Mouse (Mus musculus): ENCODE results near the gene Hoxa2. TPM values are rescaled to one million over a fixed set of nuclear protein-coding genes. Genes with fewer than 3 reads are reported as not detected.

Gene Hoxa2
- total and polyA plus RNA-seq, 3 experiments, result not detected

DNA sequence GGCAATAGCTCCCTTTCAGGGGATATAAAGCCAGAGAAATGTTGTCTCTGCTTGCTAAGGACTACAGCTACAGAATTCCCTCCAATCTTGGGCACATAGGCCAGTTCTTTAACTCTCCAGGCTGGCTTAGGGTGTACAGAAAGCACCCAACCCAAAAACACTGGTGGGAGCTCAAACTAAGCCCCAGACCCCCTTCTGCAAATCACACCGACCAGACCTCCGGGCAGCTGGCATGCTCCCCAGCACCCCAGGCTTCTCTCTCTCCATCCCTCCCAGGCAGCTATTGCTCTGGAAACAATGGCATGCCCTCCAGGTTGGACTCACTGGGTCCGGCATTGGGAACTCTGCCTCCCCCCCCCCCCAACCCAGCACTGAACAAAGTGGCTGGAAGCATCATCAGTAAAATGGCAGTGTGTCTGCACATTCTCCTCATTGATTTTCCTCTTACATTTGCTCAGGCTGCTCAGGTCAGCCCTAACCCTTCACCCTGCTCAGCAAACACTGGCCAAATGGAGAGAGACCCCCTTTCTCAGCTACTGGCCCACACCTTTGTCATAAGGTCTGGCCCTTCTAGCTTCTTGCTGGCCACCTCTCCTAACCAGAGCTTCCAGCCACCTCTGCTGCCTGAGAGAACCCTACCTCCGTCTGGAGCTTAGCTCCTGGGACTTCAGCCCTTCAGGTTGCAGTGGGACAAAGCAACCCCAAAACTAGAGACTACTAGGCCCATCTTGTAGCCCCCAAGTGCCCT is 14.5 kb upstream of the Hoxa2 start:
- Histone ChIP-seq H3K27me3 (ENCODE audit: control insufficient read depth in 1 of 2, insufficient read depth in 2 of 2, low read length in 2 of 2) (no peaks in the 10 kb centered on the region), H3K4me3 (ENCODE audit: control insufficient read depth in 1 of 2, insufficient read depth in 1 of 2, low read depth in 2 of 2, low read length in 2 of 2) (no peak overlapping the region), H3K79me2 (ENCODE audit: control insufficient read depth, insufficient read depth, low read length, poor library complexity) (no peaks in the 10 kb centered on the region), H3K4me1 (ENCODE audit: control insufficient read depth in 1 of 2, insufficient read depth in 2 of 2, low read length in 2 of 2) (no peaks in the 10 kb centered on the region), H3K36me3 (ENCODE audit: control insufficient read depth in 1 of 2, insufficient read depth in 2 of 2, low read length in 2 of 2) (no peaks in the 10 kb centered on the region), H3K27ac (ENCODE audit: control insufficient read depth, low read depth, low read length) (no peak overlapping the region), H3K9ac (ENCODE audit: control insufficient read depth, low read depth, low read length, poor library complexity, severe bottlenecking) (no peak overlapping the region), H3K9me3 (replicated peaks; ENCODE audit: insufficient read depth, low read length) (no peaks in the 10 kb centered on the region)
- DNase-seq (ENCODE audit: low read depth, low spot score), result no peak
- no peak for TF ChIP-seq ZMIZ1 (IDR thresholded peaks at IDR 0.05; ENCODE audit: low read depth, low read length)
- no peak for TF ChIP-seq POLR2AphosphoS5 (IDR thresholded peaks at IDR 0.05; ENCODE audit: borderline replicate concordance, low read depth, low read length)
- TF ChIP-seq MAZ (IDR thresholded peaks at IDR 0.05; ENCODE audit: low read depth, low read length), result no peak
- TF ChIP-seq E2F4 (IDR thresholded peaks at IDR 0.05; ENCODE audit: borderline replicate concordance, low read depth, low read length), result no peak
- no peak for TF ChIP-seq GABPA (IDR thresholded peaks at IDR 0.05; ENCODE audit: low read depth, low read length)
- no peak for TF ChIP-seq NELFE (IDR thresholded peaks at IDR 0.05; ENCODE audit: low read depth, low read length)
- TF ChIP-seq USF1 (IDR thresholded peaks at IDR 0.05; ENCODE audit: low read depth, low read length), result no peak

- DNase-seq (ENCODE audit: low read depth, low spot score), result no peak
- Histone ChIP-seq H3K27me3 (ENCODE audit: control insufficient read depth in 1 of 2, insufficient read depth in 2 of 2, low read length in 2 of 2) (no peaks in the 10 kb centered on the region), H3K4me1 (ENCODE audit: control insufficient read depth in 1 of 2, insufficient read depth in 2 of 2, low read length in 2 of 2) (no peaks in the 10 kb centered on the region), H3K4me3 (ENCODE audit: control insufficient read depth in 1 of 2, insufficient read depth in 1 of 2, low read depth in 2 of 2, low read length in 2 of 2) (no peak overlapping the region), H3K9ac (ENCODE audit: control insufficient read depth, low read depth, low read length, poor library complexity, severe bottlenecking) (no peak overlapping the region), H3K79me2 (ENCODE audit: control insufficient read depth, insufficient read depth, low read length, poor library complexity) (no peaks in the 10 kb centered on the region), H3K27ac (ENCODE audit: control insufficient read depth, low read depth, low read length) (no peak overlapping the region), H3K36me3 (ENCODE audit: control insufficient read depth in 1 of 2, insufficient read depth in 2 of 2, low read length in 2 of 2) (no peaks in the 10 kb centered on the region), H3K9me3 (replicated peaks; ENCODE audit: insufficient read depth, low read length) (no peaks in the 10 kb centered on the region)
- TF ChIP-seq ZC3H11A (IDR thresholded peaks at IDR 0.05; ENCODE audit: low read depth, low read length) (no peak), POLR2AphosphoS5 (IDR thresholded peaks at IDR 0.05; ENCODE audit: borderline replicate concordance, low read depth, low read length) (no peak), TBP (IDR thresholded peaks at IDR 0.05; ENCODE audit: low read depth, low read length) (no peak), MYB (IDR thresholded peaks at IDR 0.05; ENCODE audit: low read depth, low read length) (no peak), ETS1 (IDR thresholded peaks at IDR 0.05; ENCODE audit: low read depth, low read length) (no peak)
Observed at GRCm38 (mm10) chr6:52177806-52178205, 13.2 kb upstream of the Hoxa2 start.

GRCm38 (mm10) chr6:52177061-52177735 is 12.6 kb upstream of the Hoxa2 start, which contains the start of gene 5730596B20Rik:
Gene 5730596B20Rik, plus strand, starts transcription at chr6:52177498.
- H3K27ac ChIP-seq (ENCODE audit: control insufficient read depth, low read depth, low read length), result no peak within 1 kb of the TSS
- H3K9me3 ChIP-seq (replicated peaks; ENCODE audit: insufficient read depth, low read length), result no peaks in the 10 kb centered on the region
- DNase-seq (ENCODE audit: low read depth, low spot score), result no peak
- H3K27me3 ChIP-seq (ENCODE audit: control insufficient read depth in 1 of 2, insufficient read depth in 2 of 2, low read length in 2 of 2), result no peaks in the 10 kb centered on the region
- no peak within 1 kb of the TSS for H3K4me3 ChIP-seq (ENCODE audit: control insufficient read depth in 1 of 2, insufficient read depth in 1 of 2, low read depth in 2 of 2, low read length in 2 of 2)
- no peaks in the 10 kb centered on the region for H3K36me3 ChIP-seq (ENCODE audit: control insufficient read depth in 1 of 2, insufficient read depth in 2 of 2, low read length in 2 of 2)
- H3K79me2 ChIP-seq (ENCODE audit: control insufficient read depth, insufficient read depth, low read length, poor library complexity), result no peaks in the 10 kb centered on the region
- H3K4me1 ChIP-seq (ENCODE audit: control insufficient read depth in 1 of 2, insufficient read depth in 2 of 2, low read length in 2 of 2), result no peaks in the 10 kb centered on the region
- H3K9ac ChIP-seq (ENCODE audit: control insufficient read depth, low read depth, low read length, poor library complexity, severe bottlenecking), result no peak within 1 kb of the TSS
- TF ChIP-seq GABPA (IDR thresholded peaks at IDR 0.05; ENCODE audit: low read depth, low read length) (no peak), POLR2A (IDR thresholded peaks at IDR 0.05; ENCODE audit: control insufficient read depth in 1 of 2, insufficient read depth in 1 of 2, low read depth in 1 of 2, low read length in 2 of 2, poor library complexity in 1 of 2) (no peak), RCOR1 (IDR thresholded peaks at IDR 0.05; ENCODE audit: low read depth, low read length) (no peak), CTCF (IDR thresholded peaks at IDR 0.05 in 2 of 3, conservative IDR thresholded peaks at IDR 0.05 in 1 of 3; ENCODE audit: control insufficient read depth in 1 of 3, insufficient read depth in 1 of 3, low read depth in 2 of 3, low read length in 3 of 3, poor library complexity in 1 of 3, severe bottlenecking in 1 of 3) (no peak), MEF2A (IDR thresholded peaks at IDR 0.05; ENCODE audit: extremely low read depth, insufficient replicate concordance, low read depth, low read length, poor library complexity, severe bottlenecking) (no peak), KAT2A (conservative IDR thresholded peaks at IDR 0.05; ENCODE audit: low read depth, low read length) (no peak), JUND (IDR thresholded peaks at IDR 0.05; ENCODE audit: low read depth, low read length) (no peak), MXI1 (IDR thresholded peaks at IDR 0.05; ENCODE audit: low read depth, low read length) (no peak), EP300 (IDR thresholded peaks at IDR 0.05; ENCODE audit: low read depth in 1 of 2, low read length in 2 of 2) (no peak), GATA1 (IDR thresholded peaks at IDR 0.05; ENCODE audit: low read depth, low read length) (no peak), SIN3A (IDR thresholded peaks at IDR 0.05; ENCODE audit: low read length) (no peak), CHD1 (IDR thresholded peaks at IDR 0.05; ENCODE audit: low read depth, low read length) (no peak), NELFE (IDR thresholded peaks at IDR 0.05; ENCODE audit: low read depth, low read length) (no peak), MYC (IDR thresholded peaks at IDR 0.05; ENCODE audit: low read depth, low read length) (no peak), TBP (IDR thresholded peaks at IDR 0.05; ENCODE audit: low read depth, low read length) (no peak), BHLHE40 (IDR thresholded peaks at IDR 0.05; ENCODE audit: borderline replicate concordance, low read depth, low read length) (no peak)

All from MEL (cell line).